Mouse (Mus musculus): ENCODE measurements around the gene Tmem213. TPM values are rescaled to one million over a fixed set of nuclear protein-coding genes. Genes with fewer than 3 reads are reported as not detected.

Gene Tmem213
- polyA plus RNA-seq, 1 experiment from 2014 or later, result not detected

- Histone ChIP-seq H3K4me1 (ENCODE audit: control insufficient read depth, insufficient read depth, low read length) (no peaks in the 10 kb centered on the region), H3K9ac (replicated peaks; ENCODE audit: low read length) (no peak overlapping the region), H3K36me3 (replicated peaks; ENCODE audit: control insufficient read depth, insufficient read depth, low read depth, low read length) (no peaks in the 10 kb centered on the region; the same call in 1 of the 2 replicates), H3K4me2 (ENCODE audit: low read depth, low read length) (no peak overlapping the region), H3K27ac (replicated peaks; ENCODE audit: low read depth, low read length) (no peak overlapping the region), H3K9me3 (replicated peaks; ENCODE audit: control insufficient read depth, low read length) (no peaks in the 10 kb centered on the region), H3K27me3 (ENCODE audit: control insufficient read depth, insufficient read depth, low read length) (no peaks in the 10 kb centered on the region), H3K4me3 (ENCODE audit: low read depth, low read length) (no peak overlapping the region)
- ATAC-seq (replicated peaks; ENCODE audit: insufficient number of reproducible peaks, low FRiP score, low TSS enrichment, low read depth) (no peak), DNase-seq (ENCODE audit: low spot score) (no peak)
- WGBS, result 82% methylated on average over 4 of the region's 4 CpGs
Observed at GRCm38 (mm10) chr6:38131801-38132231, 22.8 kb downstream of the Tmem213 start.

GRCm38 (mm10) chr6:38134806-38135559 is 25.9 kb downstream of the Tmem213 start:
- H3K36me3 ChIP-seq (replicated peaks; ENCODE audit: control insufficient read depth, insufficient read depth, low read depth, low read length), result no peaks in the 10 kb centered on the region; the same call in 1 of the 2 replicates
- no peak for DNase-seq (ENCODE audit: low spot score)

GRCm38 (mm10) chr6:38139086-38139485 is 30.0 kb downstream of the Tmem213 start:
- Histone ChIP-seq H3K9me3 (replicated peaks; ENCODE audit: control insufficient read depth, low read length) (no peaks in the 10 kb centered on the region), H3K9ac (replicated peaks; ENCODE audit: low read length) (no peak overlapping the region), H3K4me2 (ENCODE audit: low read depth, low read length) (no peak overlapping the region), H3K4me1 (ENCODE audit: control insufficient read depth, insufficient read depth, low read length) (no peaks in the 10 kb centered on the region), H3K27ac (replicated peaks; ENCODE audit: low read depth, low read length) (no peak overlapping the region), H3K27me3 (ENCODE audit: control insufficient read depth, insufficient read depth, low read length) (no peaks in the 10 kb centered on the region), H3K4me3 (ENCODE audit: low read depth, low read length) (no peak overlapping the region), H3K36me3 (replicated peaks; ENCODE audit: control insufficient read depth, insufficient read depth, low read depth, low read length) (peaks cover 3% of the 10 kb centered on the region; the same call in 1 of the 2 replicates)
- 94% methylated on average over 3 of the region's 3 CpGs for WGBS
- DNase-seq (ENCODE audit: low spot score) (no peak), ATAC-seq (replicated peaks; ENCODE audit: insufficient number of reproducible peaks, low FRiP score, low TSS enrichment, low read depth) (no peak)

More at GRCm38 (mm10) chr6:38134806-38135559, 25.9 kb downstream of the Tmem213 start:
- Histone ChIP-seq H3K9me3 (replicated peaks; ENCODE audit: control insufficient read depth, low read length) (no peaks in the 10 kb centered on the region), H3K4me2 (ENCODE audit: low read depth, low read length) (no peak overlapping the region), H3K4me1 (ENCODE audit: control insufficient read depth, insufficient read depth, low read length) (no peaks in the 10 kb centered on the region), H3K9ac (replicated peaks; ENCODE audit: low read length) (no peak overlapping the region), H3K4me3 (ENCODE audit: low read depth, low read length) (no peak overlapping the region), H3K27ac (replicated peaks; ENCODE audit: low read depth, low read length) (no peak overlapping the region), H3K27me3 (ENCODE audit: control insufficient read depth, insufficient read depth, low read length) (no peaks in the 10 kb centered on the region)
- WGBS, result 84% methylated on average over 8 of the region's 8 CpGs
- ATAC-seq (replicated peaks; ENCODE audit: insufficient number of reproducible peaks, low FRiP score, low TSS enrichment, low read depth), result no peak

GRCm38 (mm10) chr6:38140402-38140801 is 31.3 kb downstream of the Tmem213 start:
- H3K9ac ChIP-seq (replicated peaks; ENCODE audit: low read length), result no peak overlapping the region
- DNase-seq (ENCODE audit: low spot score) (no peak), ATAC-seq (replicated peaks; ENCODE audit: insufficient number of reproducible peaks, low FRiP score, low TSS enrichment, low read depth) (no peak)
- no peaks in the 10 kb centered on the region for H3K4me1 ChIP-seq (ENCODE audit: control insufficient read depth, insufficient read depth, low read length)
- H3K36me3 ChIP-seq (replicated peaks; ENCODE audit: control insufficient read depth, insufficient read depth, low read depth, low read length), result peaks cover 3% of the 10 kb centered on the region; the same call in 1 of the 2 replicates
- H3K4me2 ChIP-seq (ENCODE audit: low read depth, low read length), result no peak overlapping the region
- 88% methylated on average over 9 of the region's 9 CpGs for WGBS
- H3K9me3 ChIP-seq (replicated peaks; ENCODE audit: control insufficient read depth, low read length), result no peaks in the 10 kb centered on the region
- H3K27me3 ChIP-seq (ENCODE audit: control insufficient read depth, insufficient read depth, low read length), result no peaks in the 10 kb centered on the region
- H3K4me3 ChIP-seq (ENCODE audit: low read depth, low read length), result no peak overlapping the region
- H3K27ac ChIP-seq (replicated peaks; ENCODE audit: low read depth, low read length), result no peak overlapping the region

- ATAC-seq (replicated peaks; ENCODE audit: insufficient number of reproducible peaks, low FRiP score, low TSS enrichment, low read depth), result no peak
- Histone ChIP-seq H3K9ac (replicated peaks; ENCODE audit: low read length) (no peak overlapping the region), H3K36me3 (replicated peaks; ENCODE audit: control insufficient read depth, insufficient read depth, low read depth, low read length) (peaks cover 12% of the 10 kb centered on the region), H3K27me3 (ENCODE audit: control insufficient read depth, insufficient read depth, low read length) (no peaks in the 10 kb centered on the region), H3K4me1 (ENCODE audit: control insufficient read depth, insufficient read depth, low read length) (no peaks in the 10 kb centered on the region), H3K4me3 (ENCODE audit: low read depth, low read length) (no peak overlapping the region), H3K4me2 (ENCODE audit: low read depth, low read length) (no peak overlapping the region), H3K27ac (replicated peaks; ENCODE audit: low read depth, low read length) (no peak overlapping the region), H3K9me3 (replicated peaks; ENCODE audit: control insufficient read depth, low read length) (no peaks in the 10 kb centered on the region)
- DNase-seq (ENCODE audit: low spot score), result no peak
- 59% methylated on average over 9 of the region's 9 CpGs for WGBS
Observed at GRCm38 (mm10) chr6:38144161-38144998, 35.3 kb downstream of the Tmem213 start.

GRCm38 (mm10) chr6:38145463-38146065 is 36.5 kb downstream of the Tmem213 start:
- H3K4me3 ChIP-seq (ENCODE audit: low read depth, low read length), result no peak overlapping the region
- peaks cover 14% of the 10 kb centered on the region for H3K36me3 ChIP-seq (replicated peaks; ENCODE audit: control insufficient read depth, insufficient read depth, low read depth, low read length)
- H3K4me2 ChIP-seq (ENCODE audit: low read depth, low read length), result no peak overlapping the region
- 56% methylated on average over 8 of the region's 8 CpGs for WGBS
- ATAC-seq (replicated peaks; ENCODE audit: insufficient number of reproducible peaks, low FRiP score, low TSS enrichment, low read depth) (no peak), DNase-seq (ENCODE audit: low spot score) (no peak)
- H3K27me3 ChIP-seq (ENCODE audit: control insufficient read depth, insufficient read depth, low read length), result no peaks in the 10 kb centered on the region
- H3K9ac ChIP-seq (replicated peaks; ENCODE audit: low read length), result no peak overlapping the region
- peaks cover 1% of the 10 kb centered on the region; the same call in 1 of the 2 replicates for H3K4me1 ChIP-seq (ENCODE audit: control insufficient read depth, insufficient read depth, low read length)
- H3K9me3 ChIP-seq (replicated peaks; ENCODE audit: control insufficient read depth, low read length), result no peaks in the 10 kb centered on the region
- no peak overlapping the region for H3K27ac ChIP-seq (replicated peaks; ENCODE audit: low read depth, low read length)

GRCm38 (mm10) chr6:38147301-38147700 is 38.2 kb downstream of the Tmem213 start:
- no peaks in the 10 kb centered on the region for H3K9me3 ChIP-seq (replicated peaks; ENCODE audit: control insufficient read depth, low read length)
- 74% methylated on average over 5 of the region's 5 CpGs for WGBS
- DNase-seq (ENCODE audit: low spot score), result no peak
- no peak for ATAC-seq (replicated peaks; ENCODE audit: insufficient number of reproducible peaks, low FRiP score, low TSS enrichment, low read depth)
- no peaks in the 10 kb centered on the region for H3K27me3 ChIP-seq (ENCODE audit: control insufficient read depth, insufficient read depth, low read length)
- no peak overlapping the region for H3K27ac ChIP-seq (replicated peaks; ENCODE audit: low read depth, low read length)
- peaks cover 4% of the 10 kb centered on the region; the same call in 1 of the 2 replicates for H3K4me1 ChIP-seq (ENCODE audit: control insufficient read depth, insufficient read depth, low read length)
- peaks cover 14% of the 10 kb centered on the region for H3K36me3 ChIP-seq (replicated peaks; ENCODE audit: control insufficient read depth, insufficient read depth, low read depth, low read length)
- no peak overlapping the region for H3K4me2 ChIP-seq (ENCODE audit: low read depth, low read length)
- H3K9ac ChIP-seq (replicated peaks; ENCODE audit: low read length), result no peak overlapping the region
- H3K4me3 ChIP-seq (ENCODE audit: low read depth, low read length), result no peak overlapping the region
